Mouse (Mus musculus) c-Kit-positive CD71-negative TER-119-negative erythroid progenitor cells, embryonic 14.5 days (primary cell): Measurements from ENCODE around the gene Scamp3.

Experiments used
- DNase-seq: peaks from one replicate; pipeline ENCODE4 v3.0.0-alpha.2; 2013; ENCODE audit warnings: low read depth

The Scamp3 gene

GRCm38 (mm10) chr3:89227307-89228179, 50.3 kb downstream of the Scamp3 start:
- no peak for DNase-seq

GRCm38 (mm10) chr3:89228180-89228549, 50.9 kb downstream of the Scamp3 start:
- peak; percentile 72 for DNase-seq

DNA sequence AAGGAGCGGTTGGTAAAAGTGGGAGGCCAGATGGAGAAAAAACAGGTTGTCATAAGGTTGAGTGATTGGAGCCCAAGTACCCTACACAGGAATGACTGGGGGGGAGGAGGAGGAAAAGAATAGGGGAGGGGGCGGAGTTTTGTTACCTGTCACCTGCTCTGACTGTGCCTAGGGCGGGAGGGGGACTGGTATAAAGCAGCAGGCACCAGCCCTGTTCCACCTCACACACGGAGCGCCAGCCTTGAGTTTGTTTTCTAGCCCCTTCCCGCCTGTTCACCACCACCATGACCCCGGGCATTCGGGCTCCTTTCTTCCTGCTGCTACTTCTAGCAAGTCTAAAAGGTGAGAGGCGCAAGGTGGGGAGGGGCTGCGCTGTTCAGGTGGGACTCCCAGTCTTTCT, 51.6 kb downstream of the Scamp3 start, which contains the start of gene Muc1:
Gene Muc1 (plus strand): TSS at position 222 of the 400 bp plus-strand sequence.
- no peak for DNase-seq

- no peak for DNase-seq
These were observed 52.0 kb downstream of the Scamp3 start for GRCm38 (mm10) chr3:89229276-89229675.

DNA sequence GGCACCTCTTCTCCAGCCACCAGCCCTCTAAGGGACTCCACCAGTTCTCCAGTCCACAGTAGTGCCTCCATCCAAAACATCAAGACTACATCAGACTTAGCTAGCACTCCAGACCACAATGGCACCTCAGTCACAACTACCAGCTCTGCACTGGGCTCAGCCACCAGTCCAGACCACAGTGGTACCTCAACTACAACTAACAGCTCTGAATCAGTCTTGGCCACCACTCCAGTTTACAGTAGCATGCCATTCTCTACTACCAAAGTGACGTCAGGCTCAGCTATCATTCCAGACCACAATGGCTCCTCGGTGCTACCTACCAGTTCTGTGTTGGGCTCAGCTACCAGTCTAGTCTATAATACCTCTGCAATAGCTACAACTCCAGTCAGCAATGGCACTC, 53.3 kb downstream of the Scamp3 start:
- DNase-seq: no peak

GRCm38 (mm10) chr3:89231345-89231744, 54.1 kb downstream of the Scamp3 start:
- no peak for DNase-seq

- DNase-seq: no peak
These were observed 54.6 kb downstream of the Scamp3 start for GRCm38 (mm10) chr3:89231772-89232275.
